Mouse (Mus musculus) hindbrain, embryonic 15.5 days (tissue): ENCODE data around the gene Fchsd2. TPM values are rescaled to one million over a fixed set of nuclear protein-coding genes. Genes with fewer than 3 reads are reported as not detected.

Experiments
- ATAC-seq: fragments of 200-750 bp; cut with Nextera tagmentation; 2 replicates; pipeline ENCODE4 v1.8.0; 2017; ENCODE audit warnings: low read depth, moderate number of reproducible peaks, moderate TSS enrichment; ENCODE audit not compliant: low FRiP score
- H3K27ac ChIP-seq: fragments of 300-500 bp; sonication (generic); replicated peaks from 2 replicates; pipeline ENCODE4 v1.5.1; 2015; ENCODE audit warnings: mild to moderate bottlenecking, inconsistent platforms
- H3K27me3 ChIP-seq: fragments of 300-500 bp; sonication (generic); 2 replicates; pipeline ENCODE4 v1.6.1; 2015; ENCODE audit warnings: control low read depth, inconsistent platforms
- H3K36me3 ChIP-seq: fragments of 300-500 bp; sonication (generic); 2 replicates; pipeline ENCODE4 v1.6.1; 2015; ENCODE audit warnings: control low read depth, inconsistent platforms
- H3K4me1 ChIP-seq: fragments of 300-500 bp; sonication (generic); replicated peaks from 2 replicates; pipeline ENCODE4 v1.6.1; 2015; ENCODE audit warnings: control low read depth, inconsistent platforms
- H3K4me2 ChIP-seq: fragments of 300-500 bp; sonication (generic); 2 replicates; pipeline ENCODE4 v1.6.1; 2015; ENCODE audit warnings: moderate library complexity, mild to moderate bottlenecking, inconsistent platforms
- H3K4me3 ChIP-seq: fragments of 300-500 bp; sonication (generic); 2 replicates; pipeline ENCODE4 v1.5.1; 2015; ENCODE audit warnings: mild to moderate bottlenecking, inconsistent platforms
- H3K9ac ChIP-seq: fragments of 300-500 bp; sonication (generic); 2 replicates; pipeline ENCODE4 v1.6.1; 2015; ENCODE audit warnings: inconsistent platforms
- H3K9me3 ChIP-seq: fragments of 300-500 bp; sonication (generic); 2 replicates; pipeline ENCODE4 v1.6.1; 2016; ENCODE audit warnings: control low read depth, inconsistent platforms
- WGBS: fragments of 180-500 bp; shearing (Covaris S2); methylation state at CpG from one replicate; pipeline ENCODE4 v1.1.7; 2015; 5-methylcytosine and 5-hydroxymethylcytosine counted together
- polyA plus RNA-seq: library from polyadenylated mRNA; unstranded; fragments of >200 nt; fragmentation: Nextera tagmentation; extraction: Ambion mirVana; gene quantifications from 2 replicates; pipeline ENCODE4 v1.2.1, GENCODE M21; 2015

Fchsd2 gene
- polyA plus RNA-seq, 1 experiment from 2014 or later = 40.5 TPM

DNA sequence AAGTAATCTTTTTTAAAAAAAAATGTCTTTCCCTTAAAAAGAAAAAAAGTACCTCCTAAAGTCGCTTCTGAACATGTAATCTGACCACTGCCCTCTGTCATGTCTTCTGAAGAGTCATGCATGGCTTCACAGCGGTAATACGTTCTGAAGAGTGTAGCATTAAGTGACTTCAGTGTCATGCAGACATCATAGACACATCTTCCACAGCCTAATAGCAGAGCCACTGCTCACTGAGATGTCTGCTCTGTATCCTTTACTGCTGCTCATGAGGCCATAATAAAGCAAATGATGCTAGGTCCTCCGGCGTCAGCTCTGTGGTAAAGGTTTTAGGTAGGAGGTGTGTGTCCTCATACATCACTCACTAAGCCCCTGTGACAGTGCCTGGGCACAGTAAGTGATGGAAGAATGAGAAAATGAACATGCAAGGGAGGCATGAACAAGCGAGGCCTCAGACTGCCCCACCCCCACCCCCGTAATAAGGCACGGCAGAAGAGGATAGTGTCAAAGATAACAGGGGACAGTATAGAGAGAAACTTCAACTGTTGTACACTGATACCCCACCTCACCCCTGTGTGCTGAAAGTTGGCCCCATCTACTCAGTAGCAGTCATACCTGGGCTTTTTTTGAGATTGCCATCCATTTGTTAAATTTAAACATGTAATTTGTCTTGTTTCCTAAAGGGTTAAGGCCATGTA lies 179.9 kb downstream of the Fchsd2 start:
- Histone ChIP-seq H3K4me2 (no peak overlapping the region), H3K36me3 (peaks cover 33% of the 10 kb centered on the region)
- WGBS = 93% methylated on average over 8 of the region's 8 CpGs

DNA sequence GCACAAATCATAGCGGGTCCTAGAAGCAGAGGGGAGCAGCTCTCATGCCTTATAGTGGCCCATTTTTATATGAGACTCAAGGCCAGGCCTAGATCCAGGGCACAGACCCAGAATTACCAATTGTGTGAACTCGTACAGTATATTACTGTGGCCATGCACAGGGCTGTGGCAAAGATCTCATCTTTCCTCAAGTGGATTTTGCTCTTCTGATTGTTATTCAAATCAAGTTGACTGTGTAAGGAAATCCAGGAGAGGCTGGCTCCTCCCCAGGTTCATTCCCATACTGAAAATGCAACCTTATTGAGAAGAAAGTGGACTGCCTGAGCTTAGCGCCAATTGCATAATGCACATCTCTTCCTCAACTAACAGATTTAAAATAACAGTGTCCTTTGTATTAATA lies 190.1 kb downstream of the Fchsd2 start:
- WGBS = 91% methylated on average over 3 of the region's 3 CpGs
- Histone ChIP-seq H3K27me3 (no peaks in the 10 kb centered on the region), H3K27ac (no peak overlapping the region), H3K4me2 (no peak overlapping the region), H3K4me3 (no peak overlapping the region), H3K36me3 (peaks cover 51% of the 10 kb centered on the region), H3K9me3 (no peaks in the 10 kb centered on the region), H3K4me1 (no peaks in the 10 kb centered on the region), H3K9ac (no peak overlapping the region)
- ATAC-seq = no peak

More for the DNA sequence above, 179.9 kb downstream of the Fchsd2 start:
- Histone ChIP-seq H3K27ac (no peak overlapping the region), H3K9ac (no peak overlapping the region), H3K9me3 (no peaks in the 10 kb centered on the region), H3K4me1 (no peaks in the 10 kb centered on the region), H3K4me3 (no peak overlapping the region), H3K27me3 (no peaks in the 10 kb centered on the region)
- ATAC-seq = no peak

DNA sequence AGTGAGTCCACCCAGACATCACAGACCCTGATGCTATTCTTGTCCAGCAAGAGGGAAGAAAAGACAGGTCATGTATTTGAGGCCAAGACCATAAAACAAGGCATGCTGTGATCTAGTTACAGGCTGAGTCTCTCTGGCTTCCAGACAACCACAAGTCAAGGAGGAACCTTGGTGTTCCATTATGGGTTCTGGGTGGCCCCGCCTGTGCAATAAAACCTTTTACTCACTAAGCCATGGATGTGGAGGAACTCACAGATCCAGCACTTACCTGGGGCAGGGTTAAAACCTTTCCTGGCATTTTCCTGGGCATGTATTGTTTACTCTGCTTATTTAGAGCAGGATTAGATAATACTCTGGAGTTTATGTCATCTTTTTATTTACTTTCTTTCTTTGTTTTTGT lies 191.8 kb downstream of the Fchsd2 start:
- no peak overlapping the region for H3K4me3 ChIP-seq
- no peaks in the 10 kb centered on the region for H3K9me3 ChIP-seq
- no peaks in the 10 kb centered on the region for H3K4me1 ChIP-seq
- no peak overlapping the region for H3K4me2 ChIP-seq
- no peak overlapping the region for H3K9ac ChIP-seq
- WGBS = 97% methylated on average over 1 of the region's 1 CpGs
- no peak for ATAC-seq
- no peaks in the 10 kb centered on the region for H3K27me3 ChIP-seq
- H3K27ac ChIP-seq = no peak overlapping the region
- H3K36me3 ChIP-seq = peaks cover 39% of the 10 kb centered on the region

GRCm38 (mm10) chr7:101286891-101287290 lies 194.2 kb downstream of the Fchsd2 start:
- Histone ChIP-seq H3K27ac (no peak overlapping the region), H3K9ac (no peak overlapping the region), H3K36me3 (peaks cover 34% of the 10 kb centered on the region), H3K9me3 (no peaks in the 10 kb centered on the region), H3K4me2 (no peak overlapping the region), H3K27me3 (no peaks in the 10 kb centered on the region), H3K4me1 (no peaks in the 10 kb centered on the region), H3K4me3 (no peak overlapping the region)
- no peak for ATAC-seq
- WGBS = 90% methylated on average over 4 of the region's 4 CpGs

- H3K4me3 ChIP-seq = no peak overlapping the region
- no peaks in the 10 kb centered on the region for H3K27me3 ChIP-seq
- H3K36me3 ChIP-seq = peaks cover 26% of the 10 kb centered on the region; the same call in 1 of the 2 replicates
- ATAC-seq = no peak
- no peaks in the 10 kb centered on the region for H3K9me3 ChIP-seq
- no peaks in the 10 kb centered on the region for H3K4me1 ChIP-seq
- WGBS = 83% methylated on average over 2 of the region's 2 CpGs
- no peak overlapping the region for H3K9ac ChIP-seq
- no peak overlapping the region for H3K4me2 ChIP-seq
- H3K27ac ChIP-seq = no peak overlapping the region
Measured at GRCm38 (mm10) chr7:101287820-101288219, 195.2 kb downstream of the Fchsd2 start.

DNA sequence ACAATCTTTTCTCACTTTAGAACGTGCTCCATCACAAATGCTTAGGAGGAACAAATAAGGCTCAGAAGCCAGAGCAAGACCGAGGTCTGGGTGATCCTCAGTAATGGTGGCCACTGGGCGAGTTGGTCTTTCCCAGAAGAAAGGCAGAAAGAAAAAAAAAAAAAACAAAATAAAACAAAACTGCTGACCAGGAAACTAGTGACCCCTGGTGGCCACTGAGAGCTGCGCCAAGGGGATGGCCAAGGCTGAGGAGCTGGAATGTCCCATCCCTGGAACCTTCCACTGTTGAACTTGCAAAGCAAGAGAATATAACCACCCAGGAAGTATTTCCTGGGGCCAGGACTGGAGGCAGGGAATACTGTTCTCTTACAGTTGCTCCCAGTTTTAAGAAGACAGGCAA lies 195.8 kb downstream of the Fchsd2 start:
- Histone ChIP-seq H3K4me1 (no peaks in the 10 kb centered on the region), H3K9ac (no peak overlapping the region), H3K27me3 (no peaks in the 10 kb centered on the region), H3K27ac (no peak overlapping the region), H3K36me3 (peaks cover 20% of the 10 kb centered on the region; the same call in 1 of the 2 replicates), H3K4me2 (no peak overlapping the region), H3K9me3 (no peaks in the 10 kb centered on the region), H3K4me3 (no peak overlapping the region)
- WGBS = 38% methylated on average over 4 of the region's 4 CpGs
- ATAC-seq = no peak

DNA sequence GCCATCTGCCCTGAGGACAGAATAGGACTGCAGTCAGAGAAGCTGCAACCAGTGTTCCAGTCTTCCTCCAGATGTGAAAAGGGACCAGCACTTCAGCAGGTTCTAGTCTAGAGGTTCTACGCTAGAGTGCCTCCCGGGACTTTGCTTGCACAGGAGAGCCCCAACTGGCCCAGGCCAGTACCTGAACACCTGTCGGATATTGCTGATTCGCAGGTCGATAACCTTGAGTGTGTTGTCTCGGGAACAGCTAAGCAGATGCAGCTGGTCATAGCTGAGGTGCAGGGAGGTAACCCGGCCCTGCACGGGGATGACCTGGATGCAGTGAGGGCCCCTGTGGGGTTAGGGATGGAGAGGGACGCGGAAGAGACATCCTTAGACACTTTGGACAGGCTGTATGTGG lies 197.7 kb downstream of the Fchsd2 start:
- no peak overlapping the region for H3K27ac ChIP-seq
- no peaks in the 10 kb centered on the region for H3K27me3 ChIP-seq
- H3K4me2 ChIP-seq = no peak overlapping the region
- peaks cover 17% of the 10 kb centered on the region; the same call in 1 of the 2 replicates for H3K36me3 ChIP-seq
- no peak for ATAC-seq
- 93% methylated on average over 10 of the region's 10 CpGs for WGBS
- H3K4me1 ChIP-seq = no peaks in the 10 kb centered on the region
- H3K4me3 ChIP-seq = no peak overlapping the region
- H3K9ac ChIP-seq = no peak overlapping the region
- no peaks in the 10 kb centered on the region for H3K9me3 ChIP-seq

- H3K36me3 ChIP-seq = peaks cover 14% of the 10 kb centered on the region; the same call in 1 of the 2 replicates
- no peak overlapping the region for H3K4me2 ChIP-seq
- H3K9me3 ChIP-seq = no peaks in the 10 kb centered on the region
- no peak overlapping the region for H3K4me3 ChIP-seq
- no peak overlapping the region for H3K9ac ChIP-seq
- H3K27me3 ChIP-seq = no peaks in the 10 kb centered on the region
- ATAC-seq = no peak
- no peak overlapping the region for H3K27ac ChIP-seq
- peaks cover 3% of the 10 kb centered on the region for H3K4me1 ChIP-seq
- 85% methylated on average over 5 of the region's 5 CpGs for WGBS
Measured at GRCm38 (mm10) chr7:101291211-101291610, 198.5 kb downstream of the Fchsd2 start.

- H3K4me3 ChIP-seq = no peak overlapping the region
- peaks cover 7% of the 10 kb centered on the region for H3K4me1 ChIP-seq
- ATAC-seq = no peak
- peaks cover 14% of the 10 kb centered on the region; the same call in 1 of the 2 replicates for H3K36me3 ChIP-seq
- no peaks in the 10 kb centered on the region for H3K9me3 ChIP-seq
- H3K9ac ChIP-seq = no peak overlapping the region
- 96% methylated on average over 8 of the region's 8 CpGs for WGBS
- no peak overlapping the region for H3K27ac ChIP-seq
- H3K27me3 ChIP-seq = no peaks in the 10 kb centered on the region
- no peak overlapping the region for H3K4me2 ChIP-seq
Measured at GRCm38 (mm10) chr7:101291641-101292040, 199.0 kb downstream of the Fchsd2 start.

DNA sequence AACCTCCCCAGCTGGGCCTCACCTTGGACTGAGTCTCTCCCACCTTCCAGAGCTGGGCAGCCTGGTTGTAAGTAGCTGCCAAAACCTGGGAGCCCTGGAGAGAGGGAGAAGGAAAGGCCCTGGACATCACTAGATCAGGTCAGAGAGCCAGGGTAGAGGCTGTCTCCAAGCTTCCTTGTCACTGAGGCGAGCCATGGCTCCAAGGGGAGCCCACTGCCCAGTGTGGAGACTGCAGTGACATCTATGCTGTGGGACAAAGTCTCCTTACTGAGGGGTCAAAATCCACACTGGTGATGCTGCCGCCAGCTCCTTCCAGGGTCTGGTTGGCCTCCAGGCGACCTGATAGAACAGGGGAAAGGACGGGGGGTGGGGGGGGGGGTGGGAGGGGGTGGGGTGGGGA lies 199.4 kb downstream of the Fchsd2 start:
- Histone ChIP-seq H3K4me2 (no peak overlapping the region), H3K9ac (no peak overlapping the region), H3K27ac (no peak overlapping the region), H3K9me3 (no peaks in the 10 kb centered on the region), H3K27me3 (no peaks in the 10 kb centered on the region), H3K4me3 (no peak overlapping the region), H3K36me3 (peaks cover 10% of the 10 kb centered on the region; the same call in 1 of the 2 replicates), H3K4me1 (peaks cover 12% of the 10 kb centered on the region)
- no peak for ATAC-seq
- WGBS = 74% methylated on average over 4 of the region's 4 CpGs

- Histone ChIP-seq H3K9me3 (no peaks in the 10 kb centered on the region), H3K4me2 (no peak overlapping the region), H3K27me3 (peaks cover 2% of the 10 kb centered on the region; the same call in 1 of the 2 replicates), H3K27ac (no peak overlapping the region), H3K36me3 (peaks cover 10% of the 10 kb centered on the region; the same call in 1 of the 2 replicates), H3K9ac (no peak overlapping the region), H3K4me1 (peaks cover 14% of the 10 kb centered on the region), H3K4me3 (no peak overlapping the region)
- 92% methylated on average over 1 of the region's 1 CpGs for WGBS
- no peak for ATAC-seq
Measured at GRCm38 (mm10) chr7:101292696-101293095, 200.0 kb downstream of the Fchsd2 start.

DNA sequence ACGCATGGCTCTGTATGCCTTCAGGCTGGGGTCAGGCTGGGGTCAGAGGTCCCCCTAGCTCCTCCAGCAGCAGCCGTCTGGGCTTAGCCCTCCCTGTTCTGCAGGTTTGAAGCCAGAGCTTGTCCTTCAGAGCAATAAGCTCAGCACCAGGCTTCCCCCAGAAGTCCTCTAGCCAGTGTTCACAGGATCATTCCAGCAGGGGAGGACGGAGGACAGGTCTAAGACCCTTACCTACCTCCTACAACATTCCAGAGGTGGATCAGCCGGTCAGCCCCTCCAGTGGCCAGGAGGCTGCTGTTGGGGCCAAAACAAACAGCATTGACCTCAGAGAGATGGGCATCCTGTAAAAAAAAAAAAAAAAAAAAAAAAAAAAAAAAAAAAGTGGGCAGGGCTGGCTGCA lies 200.5 kb downstream of the Fchsd2 start:
- peaks cover 5% of the 10 kb centered on the region; the same call in 1 of the 2 replicates for H3K27me3 ChIP-seq
- no peak overlapping the region for H3K27ac ChIP-seq
- peaks cover 10% of the 10 kb centered on the region; the same call in 1 of the 2 replicates for H3K36me3 ChIP-seq
- no peak for ATAC-seq
- H3K9ac ChIP-seq = no peak overlapping the region
- H3K4me2 ChIP-seq = no peak overlapping the region
- peaks cover 14% of the 10 kb centered on the region for H3K4me1 ChIP-seq
- H3K4me3 ChIP-seq = no peak overlapping the region
- 69% methylated on average over 4 of the region's 4 CpGs for WGBS
- no peaks in the 10 kb centered on the region for H3K9me3 ChIP-seq
